ENCODE assay signal across 9 mouse cellular contexts in the genomic region with DNA sequence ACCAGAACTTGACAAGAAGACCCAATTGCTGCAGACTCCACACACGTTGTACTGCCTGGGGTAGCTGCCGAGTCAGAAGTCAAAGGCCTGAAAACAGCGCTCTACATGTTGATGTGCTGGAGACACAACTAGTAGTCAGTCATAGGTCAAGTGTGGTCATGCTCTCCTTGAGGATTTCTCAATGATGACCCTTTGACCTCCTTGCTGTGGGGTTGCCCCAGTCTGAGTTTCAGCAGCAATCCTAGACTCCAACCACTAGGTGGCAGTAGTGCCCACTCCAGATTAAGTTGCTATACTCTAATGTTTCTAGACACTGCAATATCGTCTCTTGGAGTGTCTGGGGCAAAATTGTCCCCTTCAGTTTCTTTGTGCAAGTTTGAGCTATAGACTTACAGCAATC. TPM values are rescaled to one million over a fixed set of nuclear protein-coding genes. Genes with fewer than 3 reads are reported as not detected.
DNase-seq lines count a peak whose midpoint lies in the region; ATAC-seq lines count a peak whose summit lies in the region.
"Had no signal": no experiment of that assay in that cellular context is flagged by ENCODE, and none has a peak within 500 bp of the region (broad histone marks: within the 10 kb centered on the region; RNA-seq: fewer than 3 reads in every experiment).

No protein-coding gene starts in this region.

- WGBS in forebrain, embryonic 11.5 days = 59% methylated on average over 4 of the region's 4 CpGs
- 62% methylated on average over 4 of the region's 4 CpGs for WGBS in forebrain, embryonic 12.5 days
- WGBS in midbrain, embryonic 14.5 days = 63% methylated on average over 4 of the region's 4 CpGs
- WGBS in midbrain, embryonic 16.5 days = 72% methylated on average over 4 of the region's 4 CpGs

- no peak overlapping the region for H3K9ac ChIP-seq in forebrain, embryonic 11.5 days (ENCODE audit: low read length)
- no peak overlapping the region for H3K9ac ChIP-seq in forebrain, embryonic 12.5 days
- no peak overlapping the region for H3K9ac ChIP-seq in midbrain, embryonic 14.5 days (replicated peaks; ENCODE audit: low read length)
- no peak overlapping the region for H3K9ac ChIP-seq in midbrain, embryonic 16.5 days (ENCODE audit: low read depth, low read length)
- H3K9ac ChIP-seq: stomach, embryonic 15.5 days had no signal

- ATAC-seq in forebrain, embryonic 11.5 days (replicated peaks; ENCODE audit: low FRiP score) = no peak
- ATAC-seq in forebrain, embryonic 12.5 days (ENCODE audit: low FRiP score) = no peak
- ATAC-seq in midbrain, embryonic 14.5 days (ENCODE audit: low FRiP score, low TSS enrichment) = no peak
- ATAC-seq in midbrain, embryonic 16.5 days = no peak
- ATAC-seq in inflammation-experienced regulatory T-cells, adult 6 months = no peak

- no peak overlapping the region for H3K27ac ChIP-seq in forebrain, embryonic 11.5 days (ENCODE audit: low read depth, low read length)
- no peak overlapping the region for H3K27ac ChIP-seq in forebrain, embryonic 12.5 days
- H3K27ac ChIP-seq in midbrain, embryonic 14.5 days (replicated peaks; ENCODE audit: low read depth, low read length) = no peak overlapping the region
- H3K27ac ChIP-seq in midbrain, embryonic 16.5 days (ENCODE audit: low read length) = no peak overlapping the region
- H3K27ac ChIP-seq: stomach, embryonic 15.5 days had no signal

- intact Hi-C loops in heart, postnatal 14 days (cut with DNase I) = loop anchor here (5.0 kb wide), 1 partner anchor 597 kb away; a partner anchor contains a TSS

- no peak overlapping the region for H3K4me3 ChIP-seq in forebrain, embryonic 11.5 days (ENCODE audit: low read depth, low read length)
- no peak overlapping the region for H3K4me3 ChIP-seq in forebrain, embryonic 12.5 days (replicated peaks)
- no peak overlapping the region for H3K4me3 ChIP-seq in midbrain, embryonic 14.5 days (replicated peaks; ENCODE audit: low read depth, low read length)
- no peak overlapping the region for H3K4me3 ChIP-seq in midbrain, embryonic 16.5 days (ENCODE audit: low read depth, low read length)
- H3K4me3 ChIP-seq: stomach, embryonic 15.5 days had no signal

- no peaks in the 10 kb centered on the region for H3K27me3 ChIP-seq in forebrain, embryonic 11.5 days (ENCODE audit: control insufficient read depth, insufficient read depth, low read length)
- H3K27me3 ChIP-seq in forebrain, embryonic 12.5 days = no peaks in the 10 kb centered on the region
- H3K27me3 ChIP-seq in midbrain, embryonic 14.5 days (ENCODE audit: control insufficient read depth, insufficient read depth, low read length) = no peaks in the 10 kb centered on the region
- no peaks in the 10 kb centered on the region for H3K27me3 ChIP-seq in midbrain, embryonic 16.5 days (ENCODE audit: control insufficient read depth, insufficient read depth, low read depth, low read length)
- H3K27me3 ChIP-seq: stomach, embryonic 15.5 days had no signal

- H3K4me1 ChIP-seq in forebrain, embryonic 11.5 days (replicated peaks; ENCODE audit: control insufficient read depth, insufficient read depth, low read length) = peaks cover 2% of the 10 kb centered on the region; the same call in 1 of the 2 replicates
- H3K4me1 ChIP-seq in forebrain, embryonic 12.5 days = peaks cover 7% of the 10 kb centered on the region
- H3K4me1 ChIP-seq in midbrain, embryonic 14.5 days (ENCODE audit: control insufficient read depth, insufficient read depth, low read length) = peaks cover 6% of the 10 kb centered on the region; the same call in 1 of the 2 replicates
- H3K4me1 ChIP-seq in midbrain, embryonic 16.5 days (ENCODE audit: control insufficient read depth, insufficient read depth, low read length) = peaks cover 6% of the 10 kb centered on the region

- H3K9me3 ChIP-seq in forebrain, embryonic 11.5 days (ENCODE audit: control insufficient read depth, low read length) = no peaks in the 10 kb centered on the region
- H3K9me3 ChIP-seq in forebrain, embryonic 12.5 days = no peaks in the 10 kb centered on the region
- no peaks in the 10 kb centered on the region for H3K9me3 ChIP-seq in midbrain, embryonic 14.5 days (ENCODE audit: control insufficient read depth, low read length)
- no peaks in the 10 kb centered on the region for H3K9me3 ChIP-seq in midbrain, embryonic 16.5 days (replicated peaks; ENCODE audit: control insufficient read depth, low read length, poor library complexity, severe bottlenecking)
- H3K9me3 ChIP-seq: stomach, embryonic 15.5 days had no signal

- no peak overlapping the region for H3K4me2 ChIP-seq in forebrain, embryonic 11.5 days (ENCODE audit: low read depth, low read length, severe bottlenecking)
- H3K4me2 ChIP-seq in forebrain, embryonic 12.5 days = no peak overlapping the region
- no peak overlapping the region for H3K4me2 ChIP-seq in midbrain, embryonic 14.5 days (ENCODE audit: low read length)
- H3K4me2 ChIP-seq in midbrain, embryonic 16.5 days (ENCODE audit: low read length) = no peak overlapping the region
- H3K4me2 ChIP-seq: stomach, embryonic 15.5 days had no signal

- no peaks in the 10 kb centered on the region for H3K36me3 ChIP-seq in forebrain, embryonic 11.5 days (ENCODE audit: control insufficient read depth, insufficient read depth, low read length)
- no peaks in the 10 kb centered on the region for H3K36me3 ChIP-seq in forebrain, embryonic 12.5 days (replicated peaks)
- H3K36me3 ChIP-seq in midbrain, embryonic 14.5 days (ENCODE audit: control insufficient read depth, insufficient read depth, low read length) = no peaks in the 10 kb centered on the region
- no peaks in the 10 kb centered on the region for H3K36me3 ChIP-seq in midbrain, embryonic 16.5 days (ENCODE audit: control insufficient read depth, insufficient read depth, low read length)
- H3K36me3 ChIP-seq: stomach, embryonic 15.5 days had no signal

- DNase-seq in forebrain, embryonic 11.5 days (ENCODE audit: low spot score) = peak; percentile 70
- peak; percentile 70 for DNase-seq in midbrain, embryonic 14.5 days
- peak; percentile 61 to 67 for DNase-seq in adrenal gland, postnatal 36 days
- peak; percentile 36 to 68 for DNase-seq in heart, postnatal 14 days
- DNase-seq in mesoderm, embryonic 11.5 days (ENCODE audit: low read depth, low spot score) = peak; percentile 73

RNA-seq across cellular contexts. Expression of a gene that starts 3.8 kb away (rescaled TPM):
- polyA plus RNA-seq in forebrain, embryonic 11.5 days (2014; fragmentation: Nextera tagmentation; extraction: Ambion mirVana) = 53.3 and 56.8 TPM in 2 replicates
- 52.2 and 57.2 TPM in 2 replicates for polyA plus RNA-seq in forebrain, embryonic 12.5 days (2016; fragmentation: Nextera tagmentation; extraction: Ambion mirVana)
- 37.0 and 37.9 TPM in 2 replicates for polyA plus RNA-seq in midbrain, embryonic 14.5 days (2014; fragmentation: Nextera tagmentation; extraction: Ambion mirVana)
- polyA plus RNA-seq in midbrain, embryonic 16.5 days (2015; fragmentation: Nextera tagmentation; extraction: Ambion mirVana) = 35.1 and 39.2 TPM in 2 replicates
- 10 to 100 TPM; 11.3 to 18.4 TPM for total RNA-seq in adrenal gland, postnatal 36 days (2021)
- total RNA-seq in heart, postnatal 14 days (2021) = 10 to 100 TPM; 22.4 to 26.0 TPM
- 10 to 100 TPM; 12.9 to 16.1 (median 14.1) TPM for polyA plus RNA-seq in inflammation-experienced regulatory T-cells, adult 6 months (2017; shearing (Covaris generic))

RNA-seq across cellular contexts. Expression of a gene that starts 59.4 kb away (rescaled TPM):
- 32.1 and 36.9 TPM in 2 replicates for polyA plus RNA-seq in forebrain, embryonic 11.5 days (2014; fragmentation: Nextera tagmentation; extraction: Ambion mirVana)
- polyA plus RNA-seq in forebrain, embryonic 12.5 days (2016; fragmentation: Nextera tagmentation; extraction: Ambion mirVana) = 31.0 and 31.3 TPM in 2 replicates
- 6.7 and 15.5 TPM in 2 replicates for polyA plus RNA-seq in midbrain, embryonic 14.5 days (2014; fragmentation: Nextera tagmentation; extraction: Ambion mirVana)
- 11.1 and 11.6 TPM in 2 replicates for polyA plus RNA-seq in midbrain, embryonic 16.5 days (2015; fragmentation: Nextera tagmentation; extraction: Ambion mirVana)
- total RNA-seq in adrenal gland, postnatal 36 days (2021) = 10 to 100 TPM in 1 of 2 experiments, 1 to 10 TPM in 1; 7.7 to 12.2 TPM
- total RNA-seq in heart, postnatal 14 days (2021) = 10 to 100 TPM; 20.3 to 23.1 TPM
- polyA plus RNA-seq in inflammation-experienced regulatory T-cells, adult 6 months (2017; shearing (Covaris generic)) = 1 to 10 TPM; 5.3 to 9.5 (median 5.4) TPM
